7 mouse cellular contexts compared by ENCODE assay signal in the genomic region with DNA sequence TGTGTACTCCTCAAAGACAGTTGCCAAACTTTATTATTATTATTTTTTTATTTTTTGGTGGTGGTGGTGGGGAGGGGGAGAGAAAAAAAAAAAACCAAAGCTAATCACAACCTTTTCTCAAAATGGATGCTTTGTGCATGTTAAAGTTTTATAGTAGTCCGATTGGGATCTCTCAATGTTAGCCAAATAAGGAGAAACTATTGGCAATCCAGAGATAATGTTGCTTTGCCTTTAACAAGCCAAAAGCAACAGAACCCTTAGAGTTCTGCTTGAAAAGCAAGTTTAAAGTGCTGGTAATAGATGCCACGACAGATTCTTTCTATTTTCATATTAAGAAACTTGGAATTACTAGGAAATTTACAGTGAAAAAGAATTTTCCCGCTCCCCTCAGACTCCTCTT. TPM values are rescaled to one million over a fixed set of nuclear protein-coding genes. Genes with fewer than 3 reads are reported as not detected.
A peak's percentile ranks its signal among the peaks of the same experiment; 100 is the strongest.
DNase-seq lines count a peak whose midpoint lies in the region; ATAC-seq and TF ChIP-seq lines count a peak whose summit lies in the region.

No protein-coding gene starts in this region.

- no peak for ATAC-seq in lung, postnatal 0 days
- no peak for ATAC-seq in limb, embryonic 12.5 days (ENCODE audit: insufficient number of reproducible peaks, insufficient read depth, low FRiP score, low TSS enrichment, low read depth)
- no peak for ATAC-seq in stomach, embryonic 14.5 days (ENCODE audit: insufficient number of reproducible peaks, insufficient read depth, low FRiP score, low read depth)

- peak overlapping the region; percentile 63 for H3K4me2 ChIP-seq in lung, postnatal 0 days (replicated peaks; ENCODE audit: low read depth, low read length)
- peak overlapping the region; percentile 61 for H3K4me2 ChIP-seq in limb, embryonic 12.5 days
- peak overlapping the region; percentile 74 for H3K4me2 ChIP-seq in stomach, embryonic 14.5 days (replicated peaks; ENCODE audit: low read depth, low read length)

- peak overlapping the region; percentile 99 for H3K9ac ChIP-seq in lung, postnatal 0 days (replicated peaks; ENCODE audit: low read depth)
- H3K9ac ChIP-seq in limb, embryonic 12.5 days (replicated peaks): peak overlapping the region; percentile 98
- H3K9ac ChIP-seq in stomach, embryonic 14.5 days (replicated peaks; ENCODE audit: low read depth, low read length): peak overlapping the region; percentile 99

- H3K4me3 ChIP-seq in lung, postnatal 0 days (ENCODE audit: low read depth, low read length): peak overlapping the region; percentile 97
- H3K4me3 ChIP-seq in forebrain, embryonic 10.5 days: peak overlapping the region; percentile 99
- peak overlapping the region; percentile 98 for H3K4me3 ChIP-seq in limb, embryonic 12.5 days (replicated peaks)
- H3K4me3 ChIP-seq in stomach, embryonic 14.5 days (ENCODE audit: low read depth, low read length): peak overlapping the region; percentile 99

- H3K36me3 ChIP-seq in lung, postnatal 0 days (ENCODE audit: insufficient read depth, low read length): no peaks in the 10 kb centered on the region
- 0 out of 2 replicates have a peak, but pooled peaks cover 8% of the 10 kb centered on the region for H3K36me3 ChIP-seq in forebrain, embryonic 10.5 days (replicated peaks)
- H3K36me3 ChIP-seq in limb, embryonic 12.5 days: 0 out of 2 replicates have a peak, but pooled peaks cover 2% of the 10 kb centered on the region
- H3K36me3 ChIP-seq in stomach, embryonic 14.5 days (ENCODE audit: control insufficient read depth, insufficient read depth, low read length): no peaks in the 10 kb centered on the region

- peak overlapping the region; percentile 95 for H3K27ac ChIP-seq in lung, postnatal 0 days (ENCODE audit: low read length)
- H3K27ac ChIP-seq in forebrain, embryonic 10.5 days: peak overlapping the region; percentile 99
- no peak overlapping the region for H3K27ac ChIP-seq in limb, embryonic 12.5 days
- peak overlapping the region; percentile 97 for H3K27ac ChIP-seq in stomach, embryonic 14.5 days (ENCODE audit: low read length)

- no peaks in the 10 kb centered on the region for H3K9me3 ChIP-seq in lung, postnatal 0 days (ENCODE audit: low read length)
- no peaks in the 10 kb centered on the region for H3K9me3 ChIP-seq in forebrain, embryonic 10.5 days
- no peaks in the 10 kb centered on the region for H3K9me3 ChIP-seq in limb, embryonic 12.5 days
- H3K9me3 ChIP-seq in stomach, embryonic 14.5 days (ENCODE audit: control insufficient read depth, low read depth, low read length): no peaks in the 10 kb centered on the region

- 7% methylated on average over 3 of the region's 3 CpGs for WGBS in lung, postnatal 0 days
- WGBS in forebrain, embryonic 10.5 days: 47% methylated on average over 3 of the region's 3 CpGs
- 28% methylated on average over 3 of the region's 3 CpGs for WGBS in limb, embryonic 12.5 days
- WGBS in stomach, embryonic 14.5 days: 14% methylated on average over 3 of the region's 3 CpGs

- peaks cover 21% of the 10 kb centered on the region for H3K4me1 ChIP-seq in lung, postnatal 0 days (ENCODE audit: insufficient read depth, low read depth, low read length)
- peaks cover 32% of the 10 kb centered on the region for H3K4me1 ChIP-seq in forebrain, embryonic 10.5 days
- peaks cover 14% of the 10 kb centered on the region for H3K4me1 ChIP-seq in limb, embryonic 12.5 days (replicated peaks)
- H3K4me1 ChIP-seq in stomach, embryonic 14.5 days (ENCODE audit: control insufficient read depth, insufficient read depth, low read length): peaks cover 17% of the 10 kb centered on the region; the same call in 1 of the 2 replicates

- no peak for TF ChIP-seq CTCF in lung, postnatal 0 days (IDR thresholded peaks at IDR 0.05)

- TF ChIP-seq EP300 in lung, postnatal 0 days (IDR thresholded peaks at IDR 0.05): no peak

- no peaks in the 10 kb centered on the region for H3K27me3 ChIP-seq in lung, postnatal 0 days (replicated peaks; ENCODE audit: insufficient read depth, low read length)
- H3K27me3 ChIP-seq in forebrain, embryonic 10.5 days (ENCODE audit: poor library complexity, severe bottlenecking): no peaks in the 10 kb centered on the region
- no peaks in the 10 kb centered on the region for H3K27me3 ChIP-seq in limb, embryonic 12.5 days
- no peaks in the 10 kb centered on the region for H3K27me3 ChIP-seq in stomach, embryonic 14.5 days (ENCODE audit: control insufficient read depth, insufficient read depth, low read length)

- peak; percentile 50 for DNase-seq in lung, postnatal 0 days (ENCODE audit: low spot score)
- DNase-seq in lung, postnatal 36 days: no peak
- no peak for DNase-seq in forebrain, embryonic 10.5 days (ENCODE audit: extremely low spot score, low spot score)
- DNase-seq in cerebellum, adult 9-11 months: no peak
- no peak for DNase-seq in frontal cortex, postnatal 10 days (ENCODE audit: low spot score in 2 of 2)

RNA-seq across cellular contexts. Expression of a gene that starts 1.5 kb away (rescaled TPM):
- 82.9 and 90.4 TPM in 2 replicates for polyA plus RNA-seq in lung, postnatal 0 days (2015; fragmentation: Nextera tagmentation; extraction: Ambion mirVana)
- polyA plus RNA-seq in forebrain, embryonic 10.5 days (2016; fragmentation: Nextera tagmentation; extraction: Ambion mirVana): 67.5 and 68.0 TPM in 2 replicates
- 77.8 and 82.4 TPM in 2 replicates for polyA plus RNA-seq in limb, embryonic 12.5 days (2016; fragmentation: Nextera tagmentation; extraction: Ambion mirVana)
- polyA plus RNA-seq in stomach, embryonic 14.5 days (2014; fragmentation: Nextera tagmentation; extraction: Ambion mirVana): 132 and 140 TPM in 2 replicates
